Mouse (Mus musculus) lung, adult 2 months (tissue): ENCODE measurements around the gene 4931406P16Rik.

Source experiments
- CTCF ChIP-seq: fragments of 200-500 bp; IDR thresholded peaks from 2 replicates; pipeline ENCODE4 v1.5.1; 2011; ENCODE audit warnings: mild to moderate bottlenecking, low read length, control low read depth; ENCODE audit not compliant: insufficient read depth
- POLR2A ChIP-seq: fragments of 200-500 bp; IDR thresholded peaks from 2 replicates; pipeline ENCODE4 v1.6.1; 2011; ENCODE audit warnings: low read depth, mild to moderate bottlenecking, control low read depth, low read length, borderline replicate concordance; ENCODE audit errors: extremely low read depth

GRCm38 (mm10) chr7:34226086-34226485 lies 87.3 kb downstream of the 4931406P16Rik start:
- TF ChIP-seq CTCF (no peak), POLR2A (no peak)
